Mouse (Mus musculus) ES-Bruce4 (cell line): ENCODE data around the gene Snrnp48. TPM values are rescaled to one million over a fixed set of nuclear protein-coding genes. Genes with fewer than 3 reads are reported as not detected.

Experiments
- H3K27ac ChIP-seq: 2 replicates; pipeline ENCODE4 v1.5.1; 2012; ENCODE audit warnings: low read length, inconsistent platforms; ENCODE audit not compliant: insufficient read depth
- H3K27me3 ChIP-seq: 2 replicates; pipeline ENCODE4 v1.6.1; 2012; ENCODE audit warnings: mild to moderate bottlenecking, low read length, inconsistent platforms; ENCODE audit not compliant: control insufficient read depth, poor library complexity, insufficient read depth, severe bottlenecking
- H3K36me3 ChIP-seq: 2 replicates; pipeline ENCODE4 v1.6.1; 2012; ENCODE audit warnings: inconsistent platforms, mild to moderate bottlenecking, low read length, moderate library complexity; ENCODE audit not compliant: control insufficient read depth, poor library complexity, insufficient read depth, severe bottlenecking
- H3K4me1 ChIP-seq: one replicate; pipeline ENCODE4 v1.8.1; 2011; ENCODE audit warnings: low read length; ENCODE audit not compliant: control insufficient read depth, insufficient read depth
- H3K4me3 ChIP-seq: 2 replicates; pipeline ENCODE4 v1.5.1; 2011; ENCODE audit warnings: low read depth, mild to moderate bottlenecking, low read length
- H3K9ac ChIP-seq: 2 replicates; pipeline ENCODE4 v1.6.1; 2012; ENCODE audit warnings: low read depth, mild to moderate bottlenecking, inconsistent platforms; ENCODE audit not compliant: poor library complexity, severe bottlenecking
- H3K9me3 ChIP-seq: replicated peaks from 2 replicates; pipeline ENCODE4 v1.6.1; 2012; ENCODE audit warnings: mild to moderate bottlenecking, low read length, inconsistent platforms; ENCODE audit not compliant: control insufficient read depth, poor library complexity, insufficient read depth, severe bottlenecking
- CTCF ChIP-seq: IDR thresholded peaks from one replicate; pipeline ENCODE4 v1.8.1; 2011; ENCODE audit warnings: low read depth, low read length
- EP300 ChIP-seq: IDR thresholded peaks from 2 replicates; pipeline ENCODE4 v1.6.1; 2011; ENCODE audit warnings: low read depth, low read length; ENCODE audit not compliant: insufficient read depth
- POLR2A ChIP-seq: IDR thresholded peaks from one replicate; pipeline ENCODE4 v1.8.1; 2011; ENCODE audit warnings: low read length; ENCODE audit not compliant: insufficient read depth
- polyA plus RNA-seq: library from polyadenylated mRNA; stranded (reverse); fragments of >200 nt; gene quantifications from 2 replicates; pipeline ENCODE4 v1.2.4, GENCODE M21; 2011; ENCODE audit warnings: low read depth; ENCODE audit not compliant: missing spikeins, insufficient read depth, insufficient read length

Snrnp48 gene
- polyA plus RNA-seq, 1 experiment: 101 TPM

GRCm38 (mm10) chr13:38167056-38167455 is 37.7 kb upstream of the Snrnp48 start:
- Histone ChIP-seq H3K9me3 (no peaks in the 10 kb centered on the region), H3K9ac (no peak overlapping the region)
- no peak for TF ChIP-seq POLR2A
- TF ChIP-seq CTCF: no peak
- TF ChIP-seq EP300: no peak

GRCm38 (mm10) chr13:38170707-38171144 is 34.0 kb upstream of the Snrnp48 start:
- H3K9me3 ChIP-seq: no peaks in the 10 kb centered on the region
- TF ChIP-seq CTCF (no peak), EP300 (no peak), POLR2A (no peak)
- no peak overlapping the region for H3K27ac ChIP-seq
- H3K36me3 ChIP-seq: no peaks in the 10 kb centered on the region
- H3K4me1 ChIP-seq: peaks cover 2% of the 10 kb centered on the region
- H3K4me3 ChIP-seq: no peak overlapping the region
- H3K9ac ChIP-seq: no peak overlapping the region
- no peaks in the 10 kb centered on the region for H3K27me3 ChIP-seq

More at GRCm38 (mm10) chr13:38167056-38167455, 37.7 kb upstream of the Snrnp48 start:
- H3K4me3 ChIP-seq: no peak overlapping the region
- H3K27ac ChIP-seq: no peak overlapping the region
- no peaks in the 10 kb centered on the region for H3K27me3 ChIP-seq
- H3K4me1 ChIP-seq: peaks cover 2% of the 10 kb centered on the region
- H3K36me3 ChIP-seq: no peaks in the 10 kb centered on the region

GRCm38 (mm10) chr13:38193406-38193805 is 11.3 kb upstream of the Snrnp48 start:
- no peaks in the 10 kb centered on the region for H3K4me1 ChIP-seq
- TF ChIP-seq POLR2A (no peak), EP300 (no peak), CTCF (no peak)
- H3K36me3 ChIP-seq: no peaks in the 10 kb centered on the region
- H3K27me3 ChIP-seq: no peaks in the 10 kb centered on the region; the same call in 1 of the 2 replicates
- no peak overlapping the region for H3K9ac ChIP-seq
- no peak overlapping the region for H3K27ac ChIP-seq
- peaks cover 10% of the 10 kb centered on the region; the same call in 1 of the 2 replicates for H3K9me3 ChIP-seq
- H3K4me3 ChIP-seq: no peak overlapping the region

- Histone ChIP-seq H3K4me3 (no peak overlapping the region), H3K4me1 (no peaks in the 10 kb centered on the region), H3K27ac (no peak overlapping the region), H3K36me3 (no peaks in the 10 kb centered on the region), H3K27me3 (no peaks in the 10 kb centered on the region), H3K9me3 (peaks cover 5% of the 10 kb centered on the region; the same call in 1 of the 2 replicates), H3K9ac (no peak overlapping the region)
- TF ChIP-seq POLR2A (no peak), EP300 (no peak), CTCF (no peak)
These were observed 3.3 kb upstream of the Snrnp48 start for GRCm38 (mm10) chr13:38201413-38201812.

- no peak overlapping the region for H3K27ac ChIP-seq
- peaks cover 13% of the 10 kb centered on the region for H3K36me3 ChIP-seq
- no peaks in the 10 kb centered on the region for H3K4me1 ChIP-seq
- H3K4me3 ChIP-seq: no peak overlapping the region
- H3K9me3 ChIP-seq: no peaks in the 10 kb centered on the region
- no peak overlapping the region for H3K9ac ChIP-seq
- no peaks in the 10 kb centered on the region for H3K27me3 ChIP-seq
- no peak for TF ChIP-seq EP300
- TF ChIP-seq POLR2A: no peak
- no peak for TF ChIP-seq CTCF
These were observed 567 bp upstream of the Snrnp48 start for GRCm38 (mm10) chr13:38204171-38204570.

GRCm38 (mm10) chr13:38211122-38211521 is 6.4 kb downstream of the Snrnp48 start:
- Histone ChIP-seq H3K36me3 (peaks cover 57% of the 10 kb centered on the region), H3K9ac (no peak overlapping the region), H3K4me3 (no peak overlapping the region), H3K27me3 (no peaks in the 10 kb centered on the region), H3K4me1 (no peaks in the 10 kb centered on the region), H3K27ac (no peak overlapping the region), H3K9me3 (no peaks in the 10 kb centered on the region; the same call in 1 of the 2 replicates)
- TF ChIP-seq EP300 (no peak), POLR2A (no peak), CTCF (no peak)
